Mouse (Mus musculus) intestine, embryonic 14.5 days (tissue): Measurements from ENCODE around the gene Lamp1. TPM values are rescaled to one million over a fixed set of nuclear protein-coding genes. Genes with fewer than 3 reads are reported as not detected.

Source experiments
- ATAC-seq: fragments of 200-750 bp; cut with Nextera tagmentation; replicated peaks from 2 replicates; pipeline ENCODE4 v1.8.0; 2017; ENCODE audit warnings: low read depth, moderate number of reproducible peaks, moderate TSS enrichment, moderate library complexity; ENCODE audit not compliant: low FRiP score, low TSS enrichment
- DNase-seq: peaks from one replicate; pipeline ENCODE4 v3.0.0-alpha.2; 2018; ENCODE audit warnings: low spot score
- H3K27ac ChIP-seq: fragments of 300-500 bp; sonication (generic); 2 replicates; pipeline ENCODE4 v1.5.1; 2014; ENCODE audit warnings: low read depth, mild to moderate bottlenecking, control low read depth
- H3K27me3 ChIP-seq: fragments of 300-500 bp; sonication (generic); replicated peaks from 2 replicates; pipeline ENCODE4 v1.6.1; 2014; ENCODE audit warnings: low read length, control low read depth; ENCODE audit not compliant: control insufficient read depth, insufficient read depth
- H3K36me3 ChIP-seq: fragments of 300-500 bp; sonication (generic); 2 replicates; pipeline ENCODE4 v1.6.1; 2014; ENCODE audit warnings: low read length, control low read depth; ENCODE audit not compliant: control insufficient read depth, insufficient read depth
- H3K4me1 ChIP-seq: fragments of 300-500 bp; sonication (generic); replicated peaks from 2 replicates; pipeline ENCODE4 v1.6.1; 2014; ENCODE audit warnings: low read length, control low read depth, mixed read lengths; ENCODE audit not compliant: control insufficient read depth, insufficient read depth
- H3K4me2 ChIP-seq: fragments of 300-500 bp; sonication (generic); 2 replicates; pipeline ENCODE4 v1.6.1; 2014; ENCODE audit warnings: low read length
- H3K4me3 ChIP-seq: fragments of 300-500 bp; sonication (generic); 2 replicates; pipeline ENCODE4 v1.5.1; 2014; ENCODE audit warnings: low read depth, low read length, control low read depth, mixed read lengths
- H3K9ac ChIP-seq: fragments of 300-500 bp; sonication (generic); 2 replicates; pipeline ENCODE4 v1.6.1; 2014; ENCODE audit warnings: mild to moderate bottlenecking, low read length
- H3K9me3 ChIP-seq: fragments of 300-500 bp; sonication (generic); 2 replicates; pipeline ENCODE4 v1.6.1; 2016; ENCODE audit warnings: low read length, control low read depth; ENCODE audit not compliant: control insufficient read depth
- WGBS: fragments of 180-500 bp; shearing (Covaris S2); extraction: QIAGEN DNeasy Blood & Tissue Kit; methylation state at CpG from one replicate; pipeline ENCODE4 v1.1.7; 2014; 5-methylcytosine and 5-hydroxymethylcytosine counted together
- polyA plus RNA-seq: library from polyadenylated mRNA; unstranded; fragments of >200 nt; fragmentation: Nextera tagmentation; extraction: Ambion mirVana; gene quantifications from 2 replicates; pipeline ENCODE4 v1.2.1, GENCODE M21; 2014

The Lamp1 gene
- polyA plus RNA-seq, 1 experiment from 2014 or later: 321 TPM

GRCm38 (mm10) chr8:13174811-13175210 lies 15.8 kb downstream of the Lamp1 start:
- Histone ChIP-seq H3K4me2 (no peak overlapping the region), H3K4me3 (no peak overlapping the region), H3K36me3 (peaks cover 82% of the 10 kb centered on the region), H3K27me3 (no peaks in the 10 kb centered on the region), H3K9me3 (no peaks in the 10 kb centered on the region), H3K27ac (no peak overlapping the region), H3K4me1 (no peaks in the 10 kb centered on the region), H3K9ac (no peak overlapping the region)
- ATAC-seq (no peak), DNase-seq (no peak)
- WGBS: 81% methylated on average over 4 of the region's 4 CpGs

DNA sequence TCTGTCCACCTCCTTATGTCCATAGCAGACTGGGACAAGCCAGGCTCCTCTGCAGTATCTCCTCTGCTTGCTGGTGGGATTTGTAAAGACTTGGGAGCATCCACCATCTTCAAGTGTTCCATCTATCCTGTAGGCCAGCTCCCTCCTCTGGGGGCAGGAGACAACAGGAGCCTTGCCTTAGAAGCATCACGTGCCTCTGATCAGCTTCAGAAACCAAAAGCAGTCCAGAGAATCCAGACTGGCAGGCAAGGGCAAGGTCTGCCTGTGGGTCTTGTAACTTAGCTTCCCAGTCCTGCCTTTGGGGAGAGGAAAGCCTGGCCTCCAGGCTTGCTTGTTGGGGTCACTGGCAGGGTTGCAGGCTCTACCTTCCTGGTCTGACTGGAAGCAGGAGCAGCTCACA lies 16.7 kb downstream of the Lamp1 start:
- 77% methylated on average over 1 of the region's 1 CpGs for WGBS
- Histone ChIP-seq H3K4me3 (no peak overlapping the region), H3K27ac (no peak overlapping the region), H3K9me3 (no peaks in the 10 kb centered on the region), H3K9ac (no peak overlapping the region), H3K4me2 (no peak overlapping the region), H3K27me3 (no peaks in the 10 kb centered on the region), H3K36me3 (peaks cover 74% of the 10 kb centered on the region), H3K4me1 (no peaks in the 10 kb centered on the region)
- DNase-seq (no peak), ATAC-seq (no peak)

- Histone ChIP-seq H3K9me3 (no peaks in the 10 kb centered on the region), H3K4me1 (no peaks in the 10 kb centered on the region), H3K9ac (no peak overlapping the region), H3K4me3 (no peak overlapping the region), H3K4me2 (no peak overlapping the region), H3K27me3 (no peaks in the 10 kb centered on the region), H3K27ac (no peak overlapping the region), H3K36me3 (peaks cover 57% of the 10 kb centered on the region)
- WGBS: 91% methylated on average over 7 of the region's 7 CpGs
- ATAC-seq (no peak), DNase-seq (no peak)
Observed at GRCm38 (mm10) chr8:13177173-13177852, 18.4 kb downstream of the Lamp1 start.

DNA sequence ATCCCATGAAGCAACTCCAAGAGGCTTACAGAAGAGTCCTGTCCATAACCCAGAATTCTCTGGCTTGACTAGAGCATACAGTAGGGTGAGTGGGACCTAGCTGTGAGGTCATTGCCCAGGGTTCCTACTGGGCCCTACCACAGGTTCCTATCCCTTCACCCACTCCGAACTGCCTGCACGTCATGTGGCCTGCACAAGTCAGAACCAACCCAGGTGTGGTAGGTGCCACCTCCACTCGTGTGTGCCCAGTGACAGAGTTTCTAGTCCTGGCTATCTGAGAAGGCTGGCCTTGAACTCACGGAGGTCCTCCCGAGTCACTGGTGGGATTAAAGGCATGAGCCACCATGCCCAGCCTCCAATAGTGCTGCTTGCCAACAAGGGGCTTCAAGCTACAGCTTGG lies 19.2 kb downstream of the Lamp1 start:
- H3K27me3 ChIP-seq: no peaks in the 10 kb centered on the region
- no peak overlapping the region for H3K4me2 ChIP-seq
- no peaks in the 10 kb centered on the region for H3K9me3 ChIP-seq
- peaks cover 54% of the 10 kb centered on the region for H3K36me3 ChIP-seq
- H3K4me3 ChIP-seq: no peak overlapping the region
- 92% methylated on average over 5 of the region's 5 CpGs for WGBS
- H3K9ac ChIP-seq: no peak overlapping the region
- H3K4me1 ChIP-seq: no peaks in the 10 kb centered on the region
- H3K27ac ChIP-seq: no peak overlapping the region
- ATAC-seq (no peak), DNase-seq (no peak)

DNA sequence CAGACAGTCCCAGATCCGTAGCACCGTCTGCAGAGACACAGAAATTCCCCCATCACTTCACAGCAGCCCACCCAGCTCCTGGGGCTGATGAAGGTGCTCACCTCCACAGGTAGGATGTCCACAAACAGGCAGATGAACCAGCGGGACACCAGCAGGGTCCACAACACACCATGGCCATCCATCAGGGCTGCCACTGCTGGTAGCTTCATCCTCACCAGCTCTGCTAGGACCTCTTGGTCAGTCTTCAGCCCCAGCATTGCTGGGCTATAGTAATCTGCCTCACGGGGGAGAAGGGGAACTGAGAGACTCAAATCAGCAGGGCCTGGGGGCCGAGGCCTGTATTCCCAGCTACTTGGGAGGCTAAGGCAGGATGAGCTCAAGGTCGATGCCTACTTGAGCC lies 20.5 kb downstream of the Lamp1 start:
- H3K4me1 ChIP-seq: no peaks in the 10 kb centered on the region
- H3K27ac ChIP-seq: no peak overlapping the region
- peaks cover 41% of the 10 kb centered on the region for H3K36me3 ChIP-seq
- H3K9me3 ChIP-seq: no peaks in the 10 kb centered on the region
- no peak overlapping the region for H3K4me2 ChIP-seq
- DNase-seq: no peak
- H3K27me3 ChIP-seq: no peaks in the 10 kb centered on the region
- ATAC-seq: no peak
- 69% methylated on average over 6 of the region's 6 CpGs for WGBS
- H3K9ac ChIP-seq: no peak overlapping the region
- no peak overlapping the region for H3K4me3 ChIP-seq

- DNase-seq: no peak
- Histone ChIP-seq H3K27me3 (no peaks in the 10 kb centered on the region), H3K4me1 (no peaks in the 10 kb centered on the region), H3K9ac (no peak overlapping the region), H3K4me3 (no peak overlapping the region), H3K4me2 (no peak overlapping the region), H3K27ac (no peak overlapping the region), H3K36me3 (peaks cover 36% of the 10 kb centered on the region), H3K9me3 (no peaks in the 10 kb centered on the region)
- no peak for ATAC-seq
- 80% methylated on average over 7 of the region's 7 CpGs for WGBS
Observed at GRCm38 (mm10) chr8:13179948-13180347, 21.0 kb downstream of the Lamp1 start.

DNA sequence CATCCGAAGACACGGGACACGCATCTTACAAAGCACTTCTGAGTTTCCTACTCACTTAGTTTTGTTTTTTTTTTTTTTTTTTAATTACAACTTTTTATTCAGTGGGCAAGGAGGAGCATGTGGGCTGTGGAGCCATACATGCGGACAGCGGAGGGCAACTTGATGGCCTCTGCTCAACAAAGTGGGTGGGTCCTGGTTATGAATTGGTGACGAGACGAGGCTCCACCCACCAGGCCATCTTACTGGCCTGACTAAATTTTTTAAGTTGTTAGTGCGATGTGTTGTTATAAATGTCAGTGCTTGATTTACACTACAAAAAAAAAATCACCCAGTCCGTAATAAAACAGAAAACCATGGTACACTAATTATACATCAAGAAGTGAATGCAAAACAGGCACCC lies 21.4 kb downstream of the Lamp1 start:
- DNase-seq: no peak
- Histone ChIP-seq H3K4me2 (no peak overlapping the region), H3K4me1 (no peaks in the 10 kb centered on the region), H3K27me3 (no peaks in the 10 kb centered on the region), H3K4me3 (no peak overlapping the region), H3K27ac (no peak overlapping the region), H3K9ac (no peak overlapping the region), H3K9me3 (no peaks in the 10 kb centered on the region), H3K36me3 (peaks cover 32% of the 10 kb centered on the region)
- no peak for ATAC-seq
- WGBS: 82% methylated on average over 9 of the region's 9 CpGs

DNA sequence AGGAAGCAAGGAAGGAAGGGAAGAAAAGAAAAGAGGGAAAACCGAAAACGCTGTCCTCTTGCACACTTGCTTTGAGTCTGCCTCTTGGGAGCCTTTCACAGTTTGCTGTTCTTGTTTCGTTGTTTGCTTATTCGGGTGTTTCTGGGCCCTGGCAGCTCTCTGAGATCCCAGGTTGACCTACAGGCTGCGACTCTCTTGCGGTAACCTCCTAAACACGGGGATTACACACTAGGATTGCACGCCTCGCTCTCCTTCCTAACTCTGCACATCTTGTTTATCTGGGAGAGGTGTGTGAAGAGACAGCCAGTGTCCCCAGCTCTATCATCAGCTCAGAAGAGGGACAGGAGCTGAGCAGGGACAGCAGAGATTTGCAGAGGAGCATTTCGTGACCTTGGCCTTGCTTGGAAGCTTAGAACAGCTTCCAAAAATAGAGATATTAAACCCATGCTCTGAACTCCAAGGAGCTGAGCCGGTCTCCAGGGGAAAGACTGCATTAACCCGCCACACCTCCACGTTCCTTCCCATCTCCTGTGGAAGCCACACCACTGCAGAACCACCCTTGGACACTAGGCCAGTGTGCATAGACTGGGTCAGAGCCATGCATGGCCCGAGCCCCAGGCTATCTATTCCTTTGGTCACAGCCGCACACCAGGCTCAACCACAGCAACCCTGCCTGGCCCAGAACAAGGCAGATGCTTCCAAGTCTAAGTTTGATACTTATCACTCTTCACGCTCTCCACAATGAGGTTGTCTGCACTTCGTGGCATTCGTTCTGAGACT lies 22.1 kb downstream of the Lamp1 start:
- H3K9ac ChIP-seq: no peak overlapping the region
- H3K9me3 ChIP-seq: no peaks in the 10 kb centered on the region
- ATAC-seq (no peak), DNase-seq (no peak)
- peaks cover 25% of the 10 kb centered on the region for H3K36me3 ChIP-seq
- no peaks in the 10 kb centered on the region for H3K27me3 ChIP-seq
- 82% methylated on average over 18 of the region's 18 CpGs for WGBS
- H3K4me1 ChIP-seq: no peaks in the 10 kb centered on the region
- H3K4me3 ChIP-seq: no peak overlapping the region
- no peak overlapping the region for H3K4me2 ChIP-seq
- H3K27ac ChIP-seq: no peak overlapping the region

DNA sequence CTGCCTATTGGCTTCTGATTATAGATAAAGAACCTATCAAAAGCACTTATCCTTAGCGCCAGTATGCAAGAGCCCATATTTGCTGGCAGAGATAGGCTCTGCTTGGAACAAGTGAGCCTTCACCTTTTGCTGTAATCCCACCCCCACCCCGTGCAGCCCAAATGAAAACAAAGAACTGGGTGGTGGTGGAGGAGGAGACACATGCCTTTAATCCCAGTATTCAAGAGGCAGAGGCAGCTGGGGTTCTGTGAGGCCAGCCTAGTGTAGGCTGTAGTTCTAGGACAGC lies 22.7 kb downstream of the Lamp1 start:
- Histone ChIP-seq H3K36me3 (peaks cover 19% of the 10 kb centered on the region), H3K4me3 (no peak overlapping the region), H3K27me3 (no peaks in the 10 kb centered on the region), H3K27ac (no peak overlapping the region), H3K4me1 (no peaks in the 10 kb centered on the region), H3K9ac (no peak overlapping the region), H3K4me2 (no peak overlapping the region), H3K9me3 (no peaks in the 10 kb centered on the region)
- DNase-seq (no peak), ATAC-seq (no peak)
- WGBS: 58% methylated on average over 2 of the region's 2 CpGs
